ENCODE assay signal across 26 mouse cellular contexts in the genomic region with DNA sequence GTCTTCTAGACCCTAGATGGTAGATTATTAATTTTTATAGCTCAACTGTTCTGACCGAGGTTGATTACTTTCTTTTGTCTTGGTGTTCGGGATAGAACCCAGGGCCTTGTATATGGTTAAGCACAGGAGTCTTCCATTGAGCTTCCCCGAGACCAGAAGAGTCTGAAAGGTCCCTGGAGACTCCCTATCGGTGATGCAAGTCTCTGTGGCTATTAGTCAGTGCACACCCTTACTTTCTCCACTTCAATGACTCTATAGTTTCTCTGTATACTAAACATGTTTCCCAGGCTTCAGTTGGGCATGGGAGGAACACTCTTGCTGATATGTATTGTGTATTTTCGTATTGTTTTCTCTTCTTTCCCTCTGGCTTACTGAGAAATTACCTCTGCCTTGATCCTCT.
"Had no signal": no experiment of that assay in that cellular context is flagged by ENCODE, and none has a peak within 500 bp of the region (broad histone marks: within the 10 kb centered on the region; RNA-seq: fewer than 3 reads in every experiment).

No protein-coding gene starts in this region.

- H3K4me1 ChIP-seq: heart, embryonic 10.5 days; hindbrain, embryonic 12.5 days; hindbrain, embryonic 13.5 days; hindbrain, embryonic 15.5 days; intestine, embryonic 15.5 days; kidney, embryonic 15.5 days had no signal

- H3K4me2 ChIP-seq: heart, embryonic 11.5 days; heart, embryonic 12.5 days; heart, embryonic 13.5 days; heart, embryonic 15.5 days; hindbrain, embryonic 12.5 days; hindbrain, embryonic 13.5 days; hindbrain, embryonic 14.5 days; hindbrain, embryonic 15.5 days; intestine, embryonic 15.5 days; kidney, embryonic 15.5 days had no signal

- H3K27me3 ChIP-seq: heart, embryonic 12.5 days; heart, embryonic 13.5 days; heart, embryonic 15.5 days; hindbrain, embryonic 12.5 days; hindbrain, embryonic 13.5 days; hindbrain, embryonic 15.5 days; intestine, embryonic 15.5 days; kidney, embryonic 15.5 days had no signal

- H3K9ac ChIP-seq: heart, embryonic 12.5 days; heart, embryonic 13.5 days; heart, embryonic 15.5 days; hindbrain, embryonic 12.5 days; hindbrain, embryonic 13.5 days; hindbrain, embryonic 14.5 days; hindbrain, embryonic 15.5 days; intestine, embryonic 15.5 days; kidney, embryonic 15.5 days had no signal

- DNase-seq: heart, postnatal 4 days; kidney, adult 11 months; kidney, adult 18-20 months; kidney, postnatal 10 days; kidney, postnatal 4 days; layer of hippocampus, adult 9-11 months; layer of hippocampus, postnatal 36 days had no signal

- H3K36me3 ChIP-seq: heart, embryonic 10.5 days; heart, embryonic 12.5 days; heart, embryonic 13.5 days; heart, embryonic 15.5 days; hindbrain, embryonic 12.5 days; hindbrain, embryonic 13.5 days; hindbrain, embryonic 15.5 days; intestine, embryonic 15.5 days; kidney, embryonic 15.5 days had no signal

- H3K4me3 ChIP-seq: heart, embryonic 10.5 days; heart, embryonic 12.5 days; heart, embryonic 13.5 days; heart, embryonic 15.5 days; hindbrain, embryonic 12.5 days; hindbrain, embryonic 13.5 days; hindbrain, embryonic 15.5 days; intestine, embryonic 15.5 days; kidney, embryonic 15.5 days; layer of hippocampus, adult 2 months; left cerebral cortex, adult 2 months had no signal

- H3K27ac ChIP-seq: heart, embryonic 10.5 days; hindbrain, embryonic 12.5 days; hindbrain, embryonic 13.5 days; hindbrain, embryonic 14.5 days; hindbrain, embryonic 15.5 days; hindbrain, postnatal 0 days; intestine, embryonic 15.5 days; kidney, embryonic 15.5 days; kidney, postnatal 0 days; layer of hippocampus, adult 2 months; left cerebral cortex, adult 2 months had no signal

- ATAC-seq: hindbrain, embryonic 16.5 days; hindbrain, postnatal 0 days; inflammation-experienced regulatory T-cells, adult 6 months; intestine, embryonic 15.5 days; intestine, embryonic 16.5 days; intestine, postnatal 0 days had no signal

- H3K9me3 ChIP-seq: heart, embryonic 10.5 days; heart, embryonic 15.5 days; hindbrain, embryonic 12.5 days; hindbrain, embryonic 13.5 days; hindbrain, embryonic 15.5 days; intestine, embryonic 15.5 days; kidney, embryonic 15.5 days had no signal
